Mouse (Mus musculus) megakaryocyte, embryonic 14.5 days (primary cell): ENCODE measurements around the gene Epb41l2.

Experiments used
- FLI1 ChIP-seq: IDR thresholded peaks from 2 replicates; pipeline ENCODE4 v1.6.1; 2012; ENCODE audit warnings: low read length, inconsistent platforms, mixed read lengths
- GATA1 ChIP-seq: IDR thresholded peaks from 3 replicates; pipeline ENCODE4 v1.6.1; 2012; ENCODE audit warnings: mixed read lengths, low read length, inconsistent platforms, borderline replicate concordance

DNA sequence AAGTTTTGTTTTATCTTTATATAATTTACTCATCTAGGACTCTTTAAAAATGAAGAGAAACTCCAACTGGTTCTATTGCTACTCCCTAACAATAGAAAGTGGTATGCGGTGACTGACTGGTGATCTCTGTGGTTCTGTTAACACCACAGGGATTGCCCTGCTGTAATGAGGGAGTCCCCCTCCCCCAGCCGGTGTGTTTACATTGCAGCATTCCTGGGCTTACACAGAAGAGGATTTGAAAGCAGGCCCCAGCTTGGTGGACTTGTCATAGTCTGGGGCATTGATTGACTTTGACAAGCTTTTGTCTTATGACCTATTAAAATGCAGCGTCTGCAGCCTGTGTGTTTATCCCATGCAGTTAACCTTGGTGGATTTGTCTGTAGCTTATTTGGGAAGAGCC lies 73.9 kb downstream of the Epb41l2 start:
- no peak for TF ChIP-seq GATA1
- no peak for TF ChIP-seq FLI1
